Mouse (Mus musculus) layer of hippocampus, adult 9-10 months (tissue): ENCODE results near the gene Col19a1.
"Not testable (repeated sequence)": the region's sequence is repeated elsewhere in the genome, so short reads cannot be mapped to it uniquely, and the experiment has no call there.

ENCODE experiments used
- DNase-seq: peaks from one replicate; pipeline ENCODE4 v3.0.0; 2022; ENCODE audit warnings: low spot score

Gene Col19a1

GRCm38 (mm10) chr1:24587141-24587541 is at the start of gene Col19a1:
Col19a1 (minus strand) TSS chr1:24587472.
- DNase-seq = no peak

DNA sequence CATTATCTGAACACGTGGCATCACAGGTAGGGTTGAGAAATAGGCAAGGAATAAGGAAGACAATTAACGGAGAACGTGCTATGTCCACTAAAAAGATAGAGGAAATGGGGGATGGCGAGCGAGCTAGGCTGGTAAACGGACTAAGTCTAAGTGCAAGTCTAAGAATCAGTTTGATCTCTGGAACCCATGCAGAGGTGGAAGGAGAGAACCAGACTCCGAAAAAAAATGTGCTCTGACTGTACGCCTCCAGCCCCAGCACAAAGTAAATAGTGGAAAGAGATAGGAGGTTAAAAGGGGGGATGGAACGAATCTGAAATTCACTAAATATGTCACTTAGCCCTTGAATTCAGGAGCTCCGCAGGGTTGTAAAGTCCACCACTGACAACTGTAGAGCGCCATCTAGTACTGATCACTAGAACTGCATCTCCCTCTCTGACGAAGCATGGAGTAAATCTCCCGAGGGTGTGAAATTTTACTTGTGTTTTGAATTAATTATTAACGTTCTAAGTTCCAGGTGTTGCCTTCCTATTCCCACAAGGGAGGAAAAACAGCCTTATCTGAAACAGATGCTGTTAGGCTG is 46.4 kb upstream of the Col19a1 start:
- peak; percentile 15 for DNase-seq

DNA sequence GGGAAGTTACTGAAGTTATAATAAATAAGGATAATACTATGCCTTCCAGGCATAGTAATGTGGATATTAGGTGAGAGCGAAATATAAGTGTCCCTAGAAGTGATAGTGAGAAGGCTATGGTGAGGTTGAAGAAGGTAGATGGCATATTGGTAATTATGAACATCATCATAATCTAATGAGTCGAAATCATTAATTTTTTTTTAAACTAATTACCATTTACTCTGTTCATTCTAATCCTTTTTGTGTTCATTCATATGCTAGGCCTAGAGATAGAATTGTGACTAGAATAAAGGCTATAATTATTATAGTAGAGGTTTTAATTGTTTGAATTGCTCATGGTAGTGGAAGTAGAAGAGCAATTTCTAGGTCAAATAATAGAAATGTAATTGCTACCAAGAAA is 25.3 kb upstream of the Col19a1 start:
- not testable (repeated sequence) for DNase-seq

GRCm38 (mm10) chr1:24595096-24595495 is 7.8 kb upstream of the Col19a1 start:
- no peak for DNase-seq

DNA sequence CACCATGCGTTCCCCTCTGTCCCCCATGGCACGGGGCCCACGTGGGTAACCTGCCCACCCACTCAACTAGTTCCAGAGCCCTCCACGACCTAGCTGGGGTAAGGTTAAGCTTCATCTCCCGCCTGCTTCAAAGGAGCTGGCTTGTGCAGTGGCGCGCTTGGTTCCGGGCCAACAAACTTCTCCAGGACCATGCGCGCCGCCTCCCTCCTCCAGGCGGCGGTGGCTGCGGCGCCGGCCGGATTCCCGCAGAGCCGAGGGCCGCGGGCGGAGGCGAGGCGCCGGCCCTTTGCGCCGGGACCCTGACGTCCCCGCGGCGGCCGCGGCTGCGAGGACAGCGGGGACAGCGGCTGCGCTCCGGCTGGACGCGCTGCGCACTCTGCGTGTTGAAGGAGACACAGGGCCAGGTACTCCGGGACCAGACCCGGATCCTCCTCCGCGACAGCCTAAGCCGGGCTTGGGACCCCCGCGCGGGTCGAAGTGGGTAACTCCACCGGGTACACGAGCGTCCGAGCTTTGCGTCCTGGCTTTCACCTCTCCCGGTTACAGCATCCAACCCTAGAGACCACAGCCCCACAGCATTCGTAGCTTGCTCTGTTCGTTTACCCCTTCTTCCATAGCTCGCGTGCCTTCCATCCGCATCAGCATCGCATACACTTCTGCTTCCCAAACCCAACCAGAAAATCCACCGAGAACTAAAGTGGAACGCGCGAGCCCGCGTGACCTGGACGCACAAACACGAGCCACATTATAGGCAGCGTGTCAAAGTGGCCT is 717 bp downstream of the Col19a1 start:
- DNase-seq = no peak

- no peak for DNase-seq
Observed at GRCm38 (mm10) chr1:24572602-24573001, 14.7 kb downstream of the Col19a1 start.

- no peak for DNase-seq
Observed at GRCm38 (mm10) chr1:24564113-24564512, 23.2 kb downstream of the Col19a1 start.

DNA sequence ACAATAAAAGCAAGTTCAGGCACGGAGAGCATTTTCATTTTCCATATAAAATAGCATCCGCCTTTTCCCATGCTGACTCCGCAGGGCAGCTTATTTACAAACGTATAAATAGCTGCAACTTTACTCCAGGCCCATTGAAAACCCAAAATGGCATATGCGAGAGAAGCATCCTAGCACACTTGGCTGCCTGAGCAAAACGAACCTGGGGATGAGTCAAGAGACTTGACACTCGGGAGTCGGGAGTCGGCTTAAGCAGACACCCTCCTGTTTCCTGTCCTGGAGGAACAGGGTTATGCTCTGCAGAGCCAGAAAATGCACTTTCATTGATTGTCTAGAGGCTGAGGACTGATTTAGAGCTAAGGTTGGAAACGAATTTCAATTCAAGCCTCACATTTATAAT is 29.3 kb downstream of the Col19a1 start:
- DNase-seq = no peak

GRCm38 (mm10) chr1:24553462-24553861 is 33.8 kb downstream of the Col19a1 start:
- no peak for DNase-seq

DNA sequence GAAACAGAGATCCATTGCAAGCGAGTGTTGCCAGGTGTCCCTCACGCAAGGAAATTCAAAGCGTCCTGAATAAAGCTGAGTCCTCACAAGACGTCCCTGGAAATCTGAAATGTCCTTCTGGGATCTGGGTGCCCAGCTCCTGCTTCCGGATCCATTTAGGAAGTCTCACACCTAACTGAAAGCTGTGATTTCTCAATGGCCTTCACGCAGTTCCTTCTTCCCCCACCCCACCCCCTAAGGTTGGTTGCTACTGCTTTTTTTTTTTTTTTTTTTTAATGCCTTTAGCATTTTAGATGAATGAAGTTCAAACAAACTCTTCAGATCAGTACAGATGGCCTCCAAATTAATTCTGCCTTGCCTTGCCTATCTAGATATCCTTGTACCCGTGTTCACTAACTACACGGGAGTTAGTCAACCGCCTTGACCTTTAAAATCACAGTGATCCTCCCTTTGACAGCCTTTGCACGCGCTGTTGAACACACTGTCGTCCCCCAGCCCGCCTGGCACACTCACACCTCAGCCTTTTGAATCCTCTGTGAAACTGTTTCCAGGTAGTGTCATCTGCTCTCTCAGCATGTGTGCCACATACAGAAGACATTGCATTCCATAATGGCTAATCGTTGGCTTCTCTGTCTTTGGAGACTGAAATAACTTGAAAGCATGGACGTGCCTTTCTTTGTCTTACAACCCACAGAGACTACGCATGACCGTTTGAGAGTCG is 36.6 kb downstream of the Col19a1 start:
- no peak for DNase-seq

DNA sequence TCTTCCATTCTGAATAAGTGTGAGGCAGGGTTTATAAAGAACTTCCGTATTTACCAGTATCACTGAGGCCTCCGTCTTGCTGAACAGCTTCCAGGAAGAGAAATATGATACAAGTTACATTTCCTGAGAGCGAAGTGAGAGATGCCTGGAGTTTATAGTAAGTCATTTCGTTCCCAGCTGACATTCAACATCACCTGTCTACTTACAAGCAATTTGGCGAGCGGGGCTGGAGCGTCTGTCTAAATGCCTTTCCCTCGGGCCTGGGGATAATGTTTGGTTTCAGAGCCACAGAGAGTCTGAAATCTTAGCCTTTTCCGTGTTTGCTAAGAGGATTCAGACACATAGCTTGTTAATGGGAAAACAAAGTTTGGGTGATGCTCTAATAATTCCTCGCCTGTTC is 37.2 kb downstream of the Col19a1 start:
- DNase-seq = no peak

DNA sequence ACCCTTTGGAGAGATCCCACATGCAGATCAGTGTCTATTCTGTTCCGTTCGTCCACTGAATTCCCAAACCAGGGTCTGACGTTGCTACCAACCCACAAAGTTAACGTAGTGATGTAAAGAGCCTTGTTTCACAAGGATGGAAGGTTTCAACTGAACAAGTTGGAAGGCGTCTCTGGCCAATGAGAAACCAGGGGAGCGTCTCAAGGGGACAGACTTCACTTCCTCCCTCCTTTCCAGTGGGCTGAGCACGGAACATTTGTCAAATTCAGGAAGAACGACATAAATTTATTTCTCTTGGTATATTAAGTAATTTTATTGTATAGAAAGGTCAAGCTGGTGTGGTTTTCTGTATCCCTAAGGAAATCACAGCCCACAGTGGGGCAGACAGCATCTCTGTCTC is 38.2 kb downstream of the Col19a1 start:
- no peak for DNase-seq

DNA sequence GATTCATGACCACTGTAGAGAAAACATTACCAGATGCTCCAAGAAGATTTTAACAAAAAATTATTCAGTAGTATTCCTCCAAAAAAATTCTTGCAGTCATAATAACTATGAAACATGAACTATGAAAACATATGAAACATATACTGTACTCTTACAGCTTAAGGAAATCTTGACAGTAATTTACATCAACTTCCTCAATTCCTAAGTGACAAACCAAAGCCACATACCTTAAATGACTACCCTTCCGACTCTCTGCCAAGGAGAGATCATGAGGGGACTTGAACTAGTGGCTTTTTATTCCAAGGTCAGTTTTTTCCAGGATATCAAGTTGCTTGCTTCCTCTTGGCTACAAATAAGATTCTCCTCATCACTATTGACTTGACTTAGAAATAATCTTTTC is 39.7 kb downstream of the Col19a1 start:
- DNase-seq = no peak

DNA sequence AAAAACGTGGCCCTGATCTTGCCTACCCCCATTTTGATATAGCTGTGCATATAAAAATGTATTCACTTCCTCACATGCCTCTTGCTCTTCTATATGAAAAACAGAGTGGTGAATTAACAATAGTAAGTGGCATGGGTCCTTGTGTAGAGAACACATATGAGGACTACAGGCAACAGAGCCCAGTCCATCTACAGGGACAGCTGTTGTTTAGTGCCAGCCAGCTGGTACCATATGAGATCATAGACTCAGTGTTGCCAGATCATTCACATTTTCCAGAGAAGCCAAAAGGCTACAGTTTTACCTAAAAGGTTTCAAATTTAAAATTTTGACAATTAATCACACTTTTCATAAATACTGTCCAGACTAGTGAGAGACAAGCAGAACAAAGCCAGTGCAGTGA is 47.4 kb downstream of the Col19a1 start:
- no peak for DNase-seq

GRCm38 (mm10) chr1:24527194-24527593 is 60.1 kb downstream of the Col19a1 start:
- DNase-seq = no peak

GRCm38 (mm10) chr1:24517462-24517861 is 69.8 kb downstream of the Col19a1 start:
- no peak for DNase-seq

GRCm38 (mm10) chr1:24515341-24515740 is 71.9 kb downstream of the Col19a1 start:
- no peak for DNase-seq

DNA sequence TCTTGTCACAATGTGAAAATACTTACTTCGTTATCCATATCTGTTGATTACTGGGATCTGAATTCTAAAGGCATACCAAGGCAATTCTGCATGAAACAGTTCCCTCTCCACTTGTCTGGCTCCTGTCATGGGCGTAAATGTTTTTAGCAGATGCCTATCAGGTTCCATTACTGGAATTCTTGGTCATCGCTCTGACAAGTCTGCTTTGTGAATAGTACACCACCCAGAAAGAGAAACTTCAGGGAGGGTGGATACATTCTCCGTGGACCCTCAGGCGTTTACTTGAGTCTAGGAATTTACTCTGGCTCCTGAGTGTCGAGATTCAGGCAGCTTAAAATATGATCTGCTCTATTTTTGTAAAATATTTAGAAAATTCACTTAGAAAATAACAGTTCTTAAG is 75.7 kb downstream of the Col19a1 start:
- DNase-seq = no peak

DNA sequence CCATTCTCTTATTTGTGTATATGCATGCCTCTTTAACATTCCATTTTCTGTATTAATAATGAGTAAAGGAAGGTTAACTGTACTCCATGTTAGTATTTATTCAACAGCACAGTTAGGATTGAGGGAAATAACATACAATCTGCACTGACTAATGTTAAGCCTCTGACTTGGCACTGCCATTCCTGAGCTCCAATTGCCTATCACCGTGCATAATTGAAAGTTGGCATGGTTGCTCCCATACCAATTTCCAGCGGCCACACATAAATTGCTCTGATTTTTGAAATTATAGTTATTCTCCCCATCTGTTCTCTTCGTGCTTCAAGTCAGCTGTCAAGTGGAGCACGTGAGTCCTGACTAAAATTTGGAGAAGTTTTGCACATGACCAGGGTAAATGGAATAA is 91.9 kb downstream of the Col19a1 start:
- DNase-seq = no peak

GRCm38 (mm10) chr1:24484161-24484560 is 103.1 kb downstream of the Col19a1 start:
- DNase-seq = no peak

DNA sequence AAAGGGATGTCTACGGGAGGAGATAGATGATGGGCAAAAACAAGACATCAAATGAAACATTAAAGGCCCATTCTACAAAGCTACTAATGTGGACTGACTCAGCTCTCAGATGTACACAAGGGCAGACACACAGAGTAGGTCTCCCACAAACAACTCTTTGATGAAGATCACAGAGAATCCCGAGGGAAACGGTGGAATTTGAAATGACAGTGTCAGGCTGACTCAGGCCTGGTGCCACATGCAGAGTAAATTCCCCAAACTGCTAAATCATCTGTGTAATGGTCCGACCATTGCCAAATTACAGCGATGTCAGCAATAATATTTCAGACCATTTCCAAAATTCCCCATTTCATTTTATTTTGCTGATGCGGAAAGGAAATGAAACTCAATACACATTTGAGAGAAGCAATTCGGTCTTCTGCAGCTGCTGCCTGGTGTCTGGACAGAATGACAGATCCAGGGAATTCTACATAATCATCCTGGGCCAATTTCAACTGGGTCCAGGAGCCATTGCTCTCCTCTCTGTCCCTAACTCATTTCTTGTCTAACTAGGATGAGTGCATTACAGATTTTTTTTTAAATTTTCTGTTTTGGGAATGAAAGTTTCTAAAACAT is 116.1 kb downstream of the Col19a1 start:
- DNase-seq = no peak

DNA sequence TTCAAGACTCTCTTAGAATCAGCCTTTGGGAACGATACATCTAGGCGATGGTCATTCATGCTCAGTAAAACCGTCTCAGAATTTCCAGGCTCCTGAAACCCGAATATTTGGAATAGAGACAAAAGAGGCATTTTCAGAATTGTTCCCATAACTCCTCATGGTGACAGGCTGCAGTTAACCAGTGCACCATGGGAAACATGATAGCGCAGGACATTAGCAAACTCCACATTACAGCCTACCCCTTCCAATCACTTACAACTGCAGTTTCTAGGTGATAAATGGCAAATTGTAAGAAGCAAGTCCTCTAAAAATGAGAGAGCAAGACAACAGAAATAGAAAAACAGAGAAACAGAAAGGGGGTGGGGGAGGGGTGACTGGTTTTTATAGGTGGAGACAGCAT is 116.6 kb downstream of the Col19a1 start:
- DNase-seq = no peak
